Mouse (Mus musculus): ENCODE data around the gene Pard3.

Gene Pard3

DNA sequence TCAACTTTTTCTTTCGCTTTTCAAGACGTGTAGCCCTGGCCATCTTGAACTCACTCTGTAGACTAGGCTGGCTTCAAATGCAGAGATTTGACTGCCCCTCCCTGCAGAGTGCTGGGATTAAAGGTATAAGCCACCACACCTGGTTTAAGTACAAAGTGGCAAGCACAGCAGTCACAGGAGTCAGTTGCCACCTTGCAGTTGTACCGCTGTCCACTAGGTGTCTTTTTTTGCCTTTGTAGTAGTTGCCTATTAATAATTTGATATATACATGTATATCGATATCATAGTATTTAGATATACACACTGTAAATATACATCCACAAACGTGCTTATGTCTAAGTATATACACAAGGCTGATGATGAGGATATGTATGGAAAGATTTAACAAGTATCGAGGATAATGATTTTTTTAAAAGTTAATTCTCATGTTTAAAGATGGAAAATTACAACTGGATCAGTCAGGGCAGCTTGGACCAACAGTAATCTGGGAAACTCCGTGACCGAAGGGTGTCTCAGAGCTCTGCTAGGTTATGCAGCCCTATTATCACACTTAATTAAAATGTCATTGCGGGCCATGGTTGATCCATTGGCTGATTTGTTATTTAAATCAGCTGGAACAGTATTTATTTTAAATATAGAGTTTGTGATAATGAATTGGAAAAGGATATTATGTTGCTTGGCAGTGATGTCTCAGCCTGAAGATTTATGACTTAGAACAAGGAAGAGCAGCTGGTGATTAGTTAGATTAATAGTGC, 220.9 kb downstream of the Pard3 start:
- no peak for DNase-seq (ENCODE audit: extremely low spot score)

- no peak for DNase-seq (ENCODE audit: extremely low spot score)
Measured at GRCm38 (mm10) chr8:127287816-127288215, 224.1 kb downstream of the Pard3 start.

DNA sequence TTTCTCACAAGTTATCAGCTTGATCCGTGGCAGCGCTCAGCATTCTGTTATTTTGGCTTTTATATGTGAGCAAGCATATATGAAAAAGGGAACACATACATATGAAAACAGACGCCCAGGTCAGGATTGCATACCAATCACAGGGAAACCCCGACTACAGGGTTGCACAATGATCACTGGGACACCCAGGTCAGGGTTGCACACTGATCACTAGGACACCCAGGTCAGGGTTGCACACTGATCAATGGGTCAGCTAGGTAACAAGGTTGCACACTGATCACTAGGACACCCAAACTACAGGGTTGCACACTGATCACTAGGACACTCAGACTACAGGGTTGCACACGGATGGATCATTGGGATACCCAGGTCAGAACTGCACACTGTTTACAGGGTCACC, 228.6 kb downstream of the Pard3 start:
- DNase-seq (ENCODE audit: extremely low spot score), result no peak

DNA sequence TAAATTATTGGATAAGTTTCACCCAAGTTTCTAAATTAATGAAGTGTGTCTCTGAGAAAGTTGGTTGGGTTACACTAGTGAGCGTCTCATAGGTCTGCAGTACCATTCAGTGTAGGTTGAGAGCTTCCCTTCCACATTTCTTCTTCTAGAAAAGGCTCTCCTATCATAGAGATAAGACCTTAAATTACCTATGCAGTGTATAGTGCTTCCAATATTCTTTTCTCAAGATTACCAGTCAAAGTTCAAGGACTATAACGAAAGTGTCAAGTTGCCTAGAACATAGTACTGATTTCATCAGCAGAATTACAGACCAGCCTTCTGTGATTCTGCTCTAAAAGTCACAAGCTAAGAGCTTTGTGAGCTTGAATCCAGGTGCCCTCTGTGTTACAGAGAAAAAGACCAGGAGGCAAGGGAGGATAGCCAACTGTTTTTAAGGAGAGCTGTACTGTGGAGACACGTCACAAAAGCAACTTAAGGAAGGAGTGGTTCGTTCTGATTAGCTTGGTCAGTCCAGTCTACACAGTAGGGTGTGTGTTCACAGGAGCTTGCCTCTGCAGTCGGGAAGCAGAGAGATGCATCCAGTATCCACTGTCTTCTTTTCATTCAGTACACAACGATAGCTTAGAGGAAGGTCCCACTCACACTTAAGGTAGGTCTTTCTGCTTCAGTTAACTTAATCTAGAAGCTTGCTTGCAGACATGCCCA, 229.5 kb downstream of the Pard3 start:
- no peak for DNase-seq (ENCODE audit: extremely low spot score)

- DNase-seq (ENCODE audit: extremely low spot score), result no peak
Measured at GRCm38 (mm10) chr8:127294061-127294460, 230.4 kb downstream of the Pard3 start.

DNA sequence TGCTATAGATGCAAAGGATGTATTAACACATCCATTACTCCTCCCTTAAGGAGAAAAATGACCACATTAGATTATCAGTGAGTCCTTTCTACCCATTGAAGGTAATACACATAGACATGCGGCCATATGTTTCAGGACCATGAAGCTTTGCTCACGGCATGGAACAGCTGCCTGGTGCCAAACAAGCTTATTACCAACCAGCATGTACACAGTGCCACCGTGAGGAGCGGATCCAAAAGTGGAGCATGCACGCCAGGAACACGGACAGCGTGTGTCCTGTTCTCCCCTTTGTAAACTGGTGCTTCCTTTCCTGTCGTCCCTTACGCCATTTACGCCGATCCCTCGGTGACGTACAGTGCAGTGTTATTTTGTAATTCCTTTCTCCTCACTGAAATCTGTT, 232.2 kb downstream of the Pard3 start:
- no peak for DNase-seq (ENCODE audit: extremely low spot score)

DNA sequence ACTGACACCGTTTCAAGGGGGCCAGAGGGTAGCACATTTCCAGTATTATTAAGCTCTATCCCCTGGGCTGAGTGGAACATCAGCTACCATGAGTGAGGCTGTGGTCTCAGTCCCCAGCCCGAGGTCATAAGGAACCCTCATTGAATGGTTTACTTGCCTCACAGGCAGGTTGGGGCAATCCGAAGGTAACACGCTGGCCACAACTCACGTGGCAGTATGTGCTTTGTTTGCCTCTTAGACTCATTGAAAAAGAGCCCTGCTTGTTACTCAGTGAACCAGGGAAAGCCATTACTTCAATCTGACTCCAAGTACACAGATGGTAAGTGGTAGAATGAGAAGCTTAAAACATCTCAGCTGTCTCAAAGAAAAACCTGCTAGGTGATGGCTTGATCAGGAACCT, 236.8 kb downstream of the Pard3 start:
- no peak for DNase-seq (ENCODE audit: extremely low spot score)

- no peak for DNase-seq (ENCODE audit: extremely low spot score)
Measured at GRCm38 (mm10) chr8:127302847-127303445, 239.3 kb downstream of the Pard3 start.

- no peak for DNase-seq (ENCODE audit: extremely low spot score)
Measured at GRCm38 (mm10) chr8:127307026-127307425, 243.3 kb downstream of the Pard3 start.

DNA sequence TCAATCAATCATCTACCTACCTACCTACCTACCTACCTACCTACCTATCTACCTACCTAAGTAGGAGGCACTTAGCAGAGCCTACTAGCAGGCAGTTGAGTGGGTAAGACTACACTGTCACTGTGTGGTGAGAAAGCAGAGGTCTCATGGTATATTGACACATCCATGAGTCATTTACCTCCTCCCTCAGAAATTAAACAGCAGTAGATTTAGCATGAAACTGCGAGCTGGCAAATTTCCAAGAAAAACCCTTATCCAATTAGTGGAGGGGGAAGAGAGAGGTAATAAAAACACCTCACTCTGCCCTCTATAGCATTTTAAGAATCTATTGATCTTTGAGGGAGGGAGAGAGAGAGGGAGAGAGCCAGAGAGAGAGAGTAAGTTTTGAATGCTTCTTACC, 245.7 kb downstream of the Pard3 start:
- DNase-seq (ENCODE audit: extremely low spot score), result no peak

DNA sequence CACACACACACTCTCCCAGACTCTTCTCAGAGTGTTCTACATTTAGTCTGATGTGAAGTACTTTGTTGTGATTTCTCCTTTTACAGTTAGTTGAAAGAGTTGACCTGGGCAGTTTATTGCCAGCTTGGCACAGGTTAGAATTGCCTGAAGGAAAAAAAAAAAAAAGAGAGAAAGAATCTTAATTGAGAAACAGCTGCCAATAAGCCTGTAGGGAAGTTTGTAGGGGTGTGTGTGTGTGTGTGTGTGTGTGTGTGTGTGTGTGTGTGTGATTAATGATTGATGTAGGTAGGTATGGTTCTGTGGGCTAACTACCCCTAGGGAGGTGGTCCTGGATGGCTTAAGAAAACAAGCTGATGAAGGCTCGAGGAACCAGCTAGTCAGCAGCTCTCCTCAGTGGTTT, 252.1 kb downstream of the Pard3 start:
- no peak for DNase-seq (ENCODE audit: extremely low spot score)

DNA sequence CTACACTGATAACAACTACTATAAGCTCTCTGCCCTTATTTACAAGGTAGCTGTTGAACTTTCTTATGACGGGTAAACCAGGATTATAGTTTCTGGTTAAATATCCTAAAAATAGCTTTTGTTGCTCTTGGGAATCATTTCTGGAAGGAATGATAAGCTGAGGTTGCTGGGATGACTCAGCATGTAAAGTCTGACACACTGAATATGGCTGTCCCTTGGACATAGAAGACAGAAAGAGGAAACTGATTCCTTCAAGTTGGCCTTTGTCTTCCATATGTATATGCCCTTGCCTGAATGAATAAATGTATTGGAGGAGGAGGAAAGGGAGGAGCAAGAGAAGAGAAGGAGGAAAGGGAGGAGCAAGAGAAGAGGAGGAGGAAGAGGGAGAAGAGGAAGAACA, 254.2 kb downstream of the Pard3 start:
- no peak for DNase-seq (ENCODE audit: extremely low spot score)

- no peak for DNase-seq (ENCODE audit: extremely low spot score)
Measured at GRCm38 (mm10) chr8:127318377-127319159, 254.9 kb downstream of the Pard3 start.

GRCm38 (mm10) chr8:127320930-127321329, 257.2 kb downstream of the Pard3 start:
- DNase-seq (ENCODE audit: extremely low spot score), result no peak

DNA sequence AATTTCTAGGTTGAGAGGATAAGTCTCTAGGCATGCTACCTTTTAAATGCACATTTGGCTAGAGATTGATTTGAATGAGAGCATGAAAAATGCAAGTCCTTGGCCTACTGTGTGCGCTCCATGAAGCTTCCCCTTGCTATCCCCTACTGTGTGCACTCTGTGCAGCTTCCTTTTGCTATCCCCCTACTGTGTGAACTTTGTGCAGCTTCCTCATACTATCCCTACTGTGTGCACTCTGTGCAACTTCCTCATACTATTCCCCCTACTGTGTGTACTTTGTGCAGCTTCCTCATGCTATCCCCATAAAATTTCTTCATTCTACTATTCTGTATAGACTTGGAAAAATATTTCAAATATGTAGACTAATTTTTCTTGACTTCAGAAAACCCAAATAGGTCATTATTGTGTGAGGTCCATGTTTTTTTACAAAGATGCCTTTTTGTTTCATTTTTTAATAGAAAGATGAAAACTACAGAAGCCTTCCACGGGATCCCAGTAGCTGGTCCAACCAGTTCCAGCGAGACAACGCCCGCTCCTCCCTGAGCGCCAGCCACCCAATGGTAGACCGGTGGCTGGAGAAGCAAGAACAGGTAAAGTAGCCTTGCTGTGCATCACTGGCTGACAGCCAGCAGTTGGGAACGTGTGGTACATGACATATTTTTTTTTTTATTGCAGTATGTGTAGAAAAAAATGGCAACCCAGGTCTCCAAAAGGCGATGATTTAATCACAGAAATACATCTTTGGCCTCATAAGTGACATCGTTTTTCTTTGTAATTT, 260.1 kb downstream of the Pard3 start:
- DNase-seq (ENCODE audit: extremely low spot score), result no peak

GRCm38 (mm10) chr8:127324836-127325570, 261.3 kb downstream of the Pard3 start:
- DNase-seq (ENCODE audit: extremely low spot score), result peak; percentile 13

DNA sequence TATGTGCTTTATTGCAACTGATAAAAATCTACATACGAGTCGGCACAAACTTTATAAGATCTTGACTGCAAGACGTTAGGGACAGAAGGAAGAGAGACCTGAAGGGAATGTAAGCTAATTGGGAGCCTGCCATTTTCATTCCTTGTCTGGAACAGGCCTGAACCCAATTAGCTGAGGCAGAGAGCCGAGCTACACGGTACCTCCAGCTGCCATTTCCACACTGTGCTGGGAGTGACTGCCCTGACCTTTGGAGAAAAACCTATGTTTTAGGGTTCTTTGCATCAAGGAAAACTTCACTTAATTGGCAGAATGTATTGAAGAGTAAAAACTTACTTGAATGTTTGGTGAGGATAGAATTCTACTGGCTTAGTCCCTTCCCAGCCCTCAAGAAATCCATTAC, 262.1 kb downstream of the Pard3 start:
- DNase-seq (ENCODE audit: extremely low spot score), result no peak

- no peak for DNase-seq (ENCODE audit: extremely low spot score)
Measured at GRCm38 (mm10) chr8:127330258-127331187, 266.8 kb downstream of the Pard3 start.

- DNase-seq (ENCODE audit: extremely low spot score), result peak; percentile 57
Measured at GRCm38 (mm10) chr8:127331751-127332150, 268.1 kb downstream of the Pard3 start.

- DNase-seq (ENCODE audit: extremely low spot score), result no peak
Measured at GRCm38 (mm10) chr8:127335216-127335615, 271.5 kb downstream of the Pard3 start.
